Mouse (Mus musculus) hindbrain, embryonic 16.5 days (tissue): ENCODE data around the gene Pitpnc1. TPM values are rescaled to one million over a fixed set of nuclear protein-coding genes. Genes with fewer than 3 reads are reported as not detected.

Experiments used
- ATAC-seq: fragments of 200-750 bp; cut with Nextera tagmentation; 2 replicates; pipeline ENCODE4 v1.8.0; 2017; ENCODE audit warnings: moderate TSS enrichment, moderate library complexity
- H3K27ac ChIP-seq: fragments of 300-500 bp; sonication (generic); 2 replicates; pipeline ENCODE4 v1.5.1; 2014; ENCODE audit warnings: low read depth, mild to moderate bottlenecking, control low read depth, low read length, moderate library complexity
- H3K27me3 ChIP-seq: fragments of 300-500 bp; sonication (generic); replicated peaks from 2 replicates; pipeline ENCODE4 v1.6.1; 2014; ENCODE audit warnings: low read length; ENCODE audit not compliant: control insufficient read depth, insufficient read depth
- H3K36me3 ChIP-seq: fragments of 300-500 bp; sonication (generic); 2 replicates; pipeline ENCODE4 v1.6.1; 2014; ENCODE audit warnings: mild to moderate bottlenecking, low read length, moderate library complexity, mixed read lengths; ENCODE audit not compliant: control insufficient read depth, insufficient read depth
- H3K4me1 ChIP-seq: fragments of 300-500 bp; sonication (generic); 2 replicates; pipeline ENCODE4 v1.6.1; 2014; ENCODE audit warnings: low read depth, low read length; ENCODE audit not compliant: control insufficient read depth, insufficient read depth
- H3K4me2 ChIP-seq: fragments of 300-500 bp; sonication (generic); 2 replicates; pipeline ENCODE4 v1.6.1; 2014; ENCODE audit warnings: mild to moderate bottlenecking, low read length, control low read depth, moderate library complexity
- H3K4me3 ChIP-seq: fragments of 300-500 bp; sonication (generic); 2 replicates; pipeline ENCODE4 v1.5.1; 2014; ENCODE audit warnings: mild to moderate bottlenecking, low read length, control low read depth, moderate library complexity
- H3K9ac ChIP-seq: fragments of 300-500 bp; sonication (generic); 2 replicates; pipeline ENCODE4 v1.6.1; 2014; ENCODE audit warnings: low read depth, mild to moderate bottlenecking, control low read depth, low read length, moderate library complexity
- H3K9me3 ChIP-seq: fragments of 300-500 bp; sonication (generic); 2 replicates; pipeline ENCODE4 v1.6.1; 2014; ENCODE audit warnings: mild to moderate bottlenecking, low read length, moderate library complexity; ENCODE audit not compliant: control insufficient read depth
- whole genome bisulfite sequencing: fragments of 180-500 bp; shearing (Covaris S2); extraction: QIAGEN DNeasy Blood & Tissue Kit; methylation state at CpG from one replicate; pipeline ENCODE4 v1.1.7; 2014; 5-methylcytosine and 5-hydroxymethylcytosine counted together
- polyA plus RNA-seq: library from polyadenylated mRNA; unstranded; fragments of >200 nt; fragmentation: Nextera tagmentation; extraction: Ambion mirVana; gene quantifications from 2 replicates; pipeline ENCODE4 v1.2.1, GENCODE M21; 2015

The Pitpnc1 gene
- polyA plus RNA-seq, 1 experiment from 2014 or later: 43.0 TPM

- H3K4me2 ChIP-seq: no peak overlapping the region
- no peak overlapping the region for H3K27ac ChIP-seq
- H3K4me3 ChIP-seq: no peak overlapping the region
- H3K4me1 ChIP-seq: no peaks in the 10 kb centered on the region
- no peak for ATAC-seq
- H3K9ac ChIP-seq: no peak overlapping the region
- 60% methylated on average over 7 of the region's 7 CpGs for WGBS
- H3K27me3 ChIP-seq: no peaks in the 10 kb centered on the region
- H3K36me3 ChIP-seq: no peaks in the 10 kb centered on the region
- no peaks in the 10 kb centered on the region for H3K9me3 ChIP-seq
Measured at GRCm38 (mm10) chr11:107285731-107286130, 184.8 kb downstream of the Pitpnc1 start.

DNA sequence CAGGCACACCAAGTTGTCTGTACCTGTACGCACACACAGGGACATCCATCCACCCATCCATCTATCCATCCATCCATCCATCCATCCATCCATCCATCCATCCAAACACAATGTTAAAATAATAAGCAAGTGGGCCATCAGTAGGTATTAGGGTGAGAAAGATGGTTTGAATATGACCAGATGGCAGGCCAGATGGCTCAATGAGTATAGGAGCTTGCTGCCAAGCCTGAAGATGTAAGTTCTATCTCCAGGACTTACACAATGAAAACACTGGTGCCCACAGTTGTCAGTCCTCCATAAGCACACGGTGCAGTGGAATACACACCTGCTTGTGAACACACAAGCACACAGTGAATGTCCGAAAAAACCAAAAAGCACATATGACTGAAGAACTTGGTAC lies 186.9 kb downstream of the Pitpnc1 start:
- ATAC-seq: no peak
- WGBS: 92% methylated on average over 3 of the region's 3 CpGs
- no peaks in the 10 kb centered on the region for H3K9me3 ChIP-seq
- no peaks in the 10 kb centered on the region for H3K36me3 ChIP-seq
- H3K27me3 ChIP-seq: no peaks in the 10 kb centered on the region
- H3K4me2 ChIP-seq: no peak overlapping the region
- no peak overlapping the region for H3K27ac ChIP-seq
- no peaks in the 10 kb centered on the region; the same call in none of the 2 replicates for H3K4me1 ChIP-seq
- H3K4me3 ChIP-seq: no peak overlapping the region
- no peak overlapping the region for H3K9ac ChIP-seq

DNA sequence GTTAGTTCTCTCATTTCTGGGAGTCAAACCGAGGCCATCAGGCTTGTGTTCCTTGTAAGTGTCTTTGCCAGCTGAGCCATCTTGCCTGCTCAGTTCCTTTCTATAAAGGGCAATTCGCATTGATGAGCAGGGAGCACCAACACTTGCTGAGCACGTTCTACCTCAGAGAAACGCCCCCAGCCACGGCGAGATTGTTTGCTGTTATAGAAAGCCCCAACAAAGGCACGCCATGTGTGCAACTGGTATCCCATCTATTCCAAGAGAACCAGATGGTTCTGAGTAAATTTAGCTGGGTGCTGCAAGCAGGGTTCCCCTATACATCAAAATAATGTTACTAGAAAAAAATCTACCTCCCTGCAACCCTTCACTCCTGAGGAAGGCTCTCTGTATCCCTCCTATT lies 188.0 kb downstream of the Pitpnc1 start:
- Histone ChIP-seq H3K9me3 (no peaks in the 10 kb centered on the region), H3K4me2 (no peak overlapping the region), H3K27ac (no peak overlapping the region), H3K27me3 (no peaks in the 10 kb centered on the region), H3K4me3 (no peak overlapping the region), H3K36me3 (no peaks in the 10 kb centered on the region), H3K9ac (no peak overlapping the region), H3K4me1 (no peaks in the 10 kb centered on the region; the same call in none of the 2 replicates)
- 85% methylated on average over 7 of the region's 7 CpGs for WGBS
- no peak for ATAC-seq

DNA sequence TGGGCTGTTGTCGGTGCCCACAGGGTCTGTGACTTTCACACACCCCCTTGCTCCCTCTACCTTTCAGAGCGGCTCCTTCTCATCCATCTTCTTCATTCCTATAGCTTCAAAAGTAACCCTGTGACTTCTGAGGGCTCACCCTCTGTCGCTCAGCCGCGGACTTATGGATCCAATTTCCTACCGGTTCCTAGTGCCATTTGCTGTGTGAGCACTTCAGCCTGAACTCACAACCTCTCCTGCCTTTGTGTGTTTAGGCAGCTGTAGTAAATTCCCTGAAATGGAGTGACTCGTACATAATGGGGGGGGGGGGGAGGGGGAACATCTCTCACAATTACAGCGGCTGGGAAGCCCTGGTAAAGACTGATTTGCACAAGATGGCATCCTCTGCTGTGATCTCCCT lies 191.2 kb downstream of the Pitpnc1 start:
- Histone ChIP-seq H3K27ac (no peak overlapping the region), H3K36me3 (no peaks in the 10 kb centered on the region), H3K27me3 (no peaks in the 10 kb centered on the region), H3K9ac (no peak overlapping the region), H3K4me2 (no peak overlapping the region), H3K9me3 (no peaks in the 10 kb centered on the region), H3K4me3 (no peak overlapping the region), H3K4me1 (no peaks in the 10 kb centered on the region; the same call in none of the 2 replicates)
- no peak for ATAC-seq
- 23% methylated on average over 8 of the region's 8 CpGs for WGBS

- peaks cover 8% of the 10 kb centered on the region for H3K4me1 ChIP-seq
- H3K4me3 ChIP-seq: no peak overlapping the region
- no peaks in the 10 kb centered on the region for H3K27me3 ChIP-seq
- no peaks in the 10 kb centered on the region for H3K9me3 ChIP-seq
- no peak overlapping the region for H3K27ac ChIP-seq
- H3K9ac ChIP-seq: no peak overlapping the region
- 74% methylated on average over 7 of the region's 7 CpGs for WGBS
- no peaks in the 10 kb centered on the region for H3K36me3 ChIP-seq
- ATAC-seq: no peak
- no peak overlapping the region for H3K4me2 ChIP-seq
Measured at GRCm38 (mm10) chr11:107276898-107277297, 193.6 kb downstream of the Pitpnc1 start.

DNA sequence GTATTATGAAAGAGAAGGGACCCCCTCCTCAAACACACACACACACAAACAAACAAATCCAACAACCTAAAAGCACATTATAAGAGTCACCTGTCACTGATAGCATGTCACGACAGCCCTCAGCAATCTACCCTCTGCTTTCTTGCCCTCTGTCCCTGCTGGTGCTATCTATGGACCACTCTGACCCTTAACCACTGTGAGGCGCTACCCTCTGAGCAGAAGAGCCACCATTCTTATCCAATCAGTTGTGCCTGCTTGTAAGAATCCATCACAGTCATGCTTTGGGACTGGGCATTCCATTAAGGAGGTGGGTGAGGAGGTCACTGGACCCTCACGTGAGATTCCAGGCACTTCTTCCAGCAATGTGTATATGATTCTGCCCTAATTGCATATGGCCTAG lies 194.2 kb downstream of the Pitpnc1 start:
- Histone ChIP-seq H3K4me2 (no peak overlapping the region), H3K27ac (no peak overlapping the region), H3K27me3 (no peaks in the 10 kb centered on the region), H3K4me1 (peaks cover 8% of the 10 kb centered on the region), H3K9me3 (no peaks in the 10 kb centered on the region), H3K4me3 (no peak overlapping the region), H3K9ac (no peak overlapping the region), H3K36me3 (no peaks in the 10 kb centered on the region)
- ATAC-seq: no peak
- 75% methylated on average over 3 of the region's 3 CpGs for WGBS

DNA sequence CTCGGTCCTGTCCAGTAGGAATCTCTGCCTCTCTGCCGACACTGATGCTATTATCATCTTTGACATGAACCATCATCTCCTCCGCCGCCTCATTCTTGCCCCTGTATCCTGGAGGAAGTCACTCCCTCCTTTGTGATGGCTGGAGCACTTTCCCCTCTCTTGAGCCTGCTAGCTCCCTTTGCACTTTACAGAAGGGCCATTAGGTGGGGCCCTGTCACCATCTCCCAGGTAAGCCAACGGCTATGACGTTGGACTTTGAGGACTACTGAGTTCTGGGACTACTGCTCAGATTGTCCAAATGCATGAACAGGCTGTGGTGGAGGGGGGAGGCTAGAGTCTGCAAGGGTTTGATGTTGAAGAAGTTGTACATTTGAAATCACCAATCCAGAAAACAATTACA lies 194.6 kb downstream of the Pitpnc1 start:
- Histone ChIP-seq H3K36me3 (no peaks in the 10 kb centered on the region), H3K27ac (no peak overlapping the region), H3K4me1 (peaks cover 8% of the 10 kb centered on the region), H3K4me3 (no peak overlapping the region), H3K4me2 (no peak overlapping the region), H3K9ac (no peak overlapping the region), H3K27me3 (no peaks in the 10 kb centered on the region), H3K9me3 (no peaks in the 10 kb centered on the region)
- 16% methylated on average over 6 of the region's 6 CpGs for WGBS
- peak; percentile 60; the same call in 1 of the 2 replicates for ATAC-seq

GRCm38 (mm10) chr11:107274206-107274605 lies 196.3 kb downstream of the Pitpnc1 start:
- no peak overlapping the region for H3K27ac ChIP-seq
- no peak for ATAC-seq
- H3K36me3 ChIP-seq: no peaks in the 10 kb centered on the region
- H3K9me3 ChIP-seq: no peaks in the 10 kb centered on the region
- 80% methylated on average over 9 of the region's 9 CpGs for WGBS
- H3K4me3 ChIP-seq: no peak overlapping the region
- peaks cover 8% of the 10 kb centered on the region for H3K4me1 ChIP-seq
- no peaks in the 10 kb centered on the region for H3K27me3 ChIP-seq
- no peak overlapping the region for H3K4me2 ChIP-seq
- no peak overlapping the region for H3K9ac ChIP-seq

- no peak overlapping the region for H3K4me3 ChIP-seq
- H3K9me3 ChIP-seq: peaks cover 6% of the 10 kb centered on the region; the same call in 1 of the 2 replicates
- no peak overlapping the region; the same call in 1 of the 2 replicates for H3K27ac ChIP-seq
- ATAC-seq: 0 out of 2 replicates have a peak, but pooled peaks have one; percentile 20
- no peak overlapping the region for H3K9ac ChIP-seq
- peaks cover 8% of the 10 kb centered on the region for H3K4me1 ChIP-seq
- H3K4me2 ChIP-seq: no peak overlapping the region
- H3K36me3 ChIP-seq: no peaks in the 10 kb centered on the region
- no peaks in the 10 kb centered on the region for H3K27me3 ChIP-seq
- 63% methylated on average over 11 of the region's 11 CpGs for WGBS
Measured at GRCm38 (mm10) chr11:107272351-107272975, 198.0 kb downstream of the Pitpnc1 start.
